Mouse (Mus musculus): Measurements from ENCODE around the gene Upk3b.
"Not testable (repeated sequence)": the region's sequence is repeated elsewhere in the genome, so short reads cannot be mapped to it uniquely, and the experiment has no call there.

Upk3b gene

DNA sequence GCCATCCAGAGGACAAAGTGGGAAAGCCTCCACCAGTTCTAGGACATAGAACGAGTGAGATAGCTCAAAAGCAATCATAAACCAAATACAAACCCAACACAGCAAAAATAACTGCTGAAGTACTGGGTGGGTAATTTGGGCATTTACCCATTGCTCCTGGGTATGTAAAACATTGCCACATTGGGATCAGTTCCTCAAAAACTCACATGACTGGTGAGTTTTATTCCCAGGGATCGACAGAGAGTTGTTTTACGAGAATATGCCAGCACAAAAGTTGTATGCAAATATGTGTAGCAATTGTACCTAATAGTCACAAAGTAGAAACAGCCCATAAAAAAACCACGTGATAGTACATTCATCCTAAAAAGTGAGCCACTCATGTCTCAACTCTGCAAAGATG is 3.4 kb upstream of the Upk3b start:
- no peak for DNase-seq (ENCODE audit: low read depth, low spot score)

DNA sequence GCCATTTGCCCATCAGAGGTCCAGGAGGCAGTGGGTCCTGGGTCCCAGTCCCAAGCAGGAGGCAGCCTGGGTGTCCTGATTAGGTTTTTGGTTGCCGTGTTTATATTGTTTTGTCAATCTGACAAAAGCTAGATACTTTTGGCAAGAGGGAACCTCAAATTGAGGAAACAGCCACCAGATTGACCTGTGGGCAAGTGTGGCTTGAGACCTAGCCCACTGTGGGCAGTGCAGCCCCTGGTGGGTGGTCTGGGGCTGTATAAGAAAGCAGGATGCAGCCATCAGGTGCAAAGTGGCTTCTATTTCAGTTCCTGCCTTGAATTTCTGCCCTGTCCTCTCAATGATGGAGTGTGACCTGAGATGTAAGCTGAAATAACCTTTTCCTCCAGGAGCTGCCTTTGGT is 3.0 kb upstream of the Upk3b start:
- no peak for DNase-seq (ENCODE audit: low read depth, low spot score)

DNA sequence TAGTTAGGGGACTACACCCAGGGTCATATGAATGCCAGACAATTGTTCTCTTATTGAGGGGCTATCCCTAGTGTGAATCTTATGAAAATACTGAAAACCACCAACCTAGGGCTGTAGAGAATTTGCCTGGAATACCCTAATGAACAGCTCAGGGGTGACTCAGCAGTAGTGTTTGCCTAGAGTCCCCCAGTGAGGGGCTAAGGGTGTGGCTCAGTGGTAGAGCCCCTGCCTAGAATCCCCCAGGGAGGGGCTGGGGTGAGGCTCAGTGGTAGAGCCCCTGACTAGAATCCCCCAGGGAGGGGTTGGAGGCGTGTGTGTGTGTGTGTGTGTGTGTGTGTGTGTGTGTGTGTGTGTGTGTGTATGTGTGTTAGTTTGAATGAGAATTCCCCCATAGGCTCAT is 1.6 kb upstream of the Upk3b start:
- no peak for DNase-seq (ENCODE audit: low read depth, low spot score)

DNA sequence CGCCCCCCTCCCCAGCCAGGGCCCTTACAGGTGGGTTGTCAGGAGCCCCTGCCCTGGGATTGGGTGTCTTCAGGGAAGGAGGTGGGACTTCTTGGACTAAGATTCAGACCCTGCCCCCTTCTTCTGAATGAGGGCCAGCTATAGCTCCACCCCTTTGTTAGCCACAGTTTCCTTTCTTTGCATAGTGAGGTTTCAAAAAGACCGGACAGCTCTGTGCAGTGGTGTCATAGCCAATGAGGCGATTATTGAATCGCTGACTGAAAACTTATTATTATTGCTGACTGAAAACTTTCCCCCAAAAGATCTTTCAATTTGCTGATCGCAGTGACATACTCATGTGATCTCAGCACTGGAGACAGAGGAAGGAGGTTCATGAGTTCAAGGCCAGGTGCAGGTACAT is 1.9 kb downstream of the Upk3b start:
- no peak for DNase-seq (ENCODE audit: low read depth, low spot score)

DNA sequence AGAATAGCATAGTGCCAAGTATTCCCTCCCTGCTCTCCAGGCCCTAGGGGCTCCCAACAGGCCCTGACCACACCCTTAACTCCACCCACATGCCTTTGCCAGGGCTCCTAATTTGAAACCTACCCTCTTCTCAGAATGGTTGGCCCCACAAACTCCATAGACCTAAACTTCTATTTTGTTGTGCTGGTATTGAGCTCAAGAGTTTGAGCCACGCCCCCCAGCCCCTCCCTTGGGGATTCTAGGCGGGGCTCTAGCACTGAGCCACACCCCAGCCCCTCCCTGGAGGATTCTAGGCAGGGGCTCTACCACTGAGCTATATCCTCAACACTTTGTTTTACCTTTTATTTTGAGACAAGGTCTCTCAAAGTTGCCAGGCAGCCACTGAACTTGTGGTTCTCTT is 3.0 kb downstream of the Upk3b start:
- no peak for DNase-seq (ENCODE audit: low read depth, low spot score)

DNA sequence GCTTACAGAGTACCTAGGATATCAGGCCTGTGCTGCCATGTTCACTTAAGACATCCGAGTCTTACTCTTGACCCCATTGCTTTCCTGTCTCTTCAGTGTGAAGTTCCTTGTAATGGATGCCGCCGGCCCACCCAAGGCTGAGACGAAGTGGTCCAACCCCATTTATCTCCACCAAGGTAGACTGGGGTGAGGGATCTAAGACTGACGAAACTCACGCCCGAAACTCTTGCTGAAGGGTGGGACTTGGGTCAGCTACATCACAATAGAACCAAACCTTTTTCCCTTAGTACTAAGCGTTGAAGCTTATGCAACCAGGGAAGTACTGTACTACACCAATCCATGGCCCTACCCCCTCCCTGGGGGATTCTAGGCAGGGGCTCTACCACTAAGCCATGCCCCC is 3.4 kb downstream of the Upk3b start:
- DNase-seq (ENCODE audit: low read depth, low spot score) = no peak

DNA sequence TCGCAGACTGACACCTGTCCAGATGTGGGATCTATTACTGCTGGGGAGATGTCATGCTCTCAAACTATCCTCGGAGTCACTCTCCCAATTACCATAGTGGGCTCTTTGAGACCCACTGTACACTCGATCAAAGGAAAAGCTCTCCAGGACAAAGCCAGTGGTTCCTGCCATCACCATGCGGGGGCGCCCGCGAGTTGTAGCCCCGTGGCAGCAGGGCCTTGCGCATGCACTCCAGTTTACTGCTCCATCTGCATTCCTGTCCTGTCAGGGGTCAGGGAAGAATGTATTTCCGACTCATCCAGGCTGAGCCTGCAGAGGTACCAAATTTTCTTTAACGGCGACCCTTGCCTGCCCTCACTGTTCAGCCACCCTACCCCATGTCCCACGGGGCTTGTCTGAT is 6.6 kb downstream of the Upk3b start:
- no peak for DNase-seq (ENCODE audit: low read depth, low spot score)

DNA sequence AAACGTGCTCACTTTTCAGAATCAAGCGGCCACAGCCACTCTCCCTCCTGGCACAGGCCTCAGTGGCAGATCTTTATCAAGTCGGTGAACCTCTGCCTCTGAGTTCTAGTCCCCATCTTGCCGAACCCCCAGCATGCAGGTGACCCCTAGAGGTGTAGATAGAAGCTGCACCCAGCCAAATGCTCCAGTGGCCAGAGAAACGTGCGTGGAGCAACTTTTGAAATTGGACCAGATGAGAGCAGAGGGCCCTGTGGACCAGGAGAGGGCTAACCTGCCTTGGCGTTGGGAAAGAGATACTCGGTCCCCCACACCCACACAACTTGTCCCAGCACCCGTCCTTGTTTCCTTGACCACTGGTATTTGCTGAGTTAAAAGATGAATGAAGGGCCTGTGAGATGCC is 7.1 kb downstream of the Upk3b start:
- no peak for DNase-seq (ENCODE audit: low read depth, low spot score)

DNA sequence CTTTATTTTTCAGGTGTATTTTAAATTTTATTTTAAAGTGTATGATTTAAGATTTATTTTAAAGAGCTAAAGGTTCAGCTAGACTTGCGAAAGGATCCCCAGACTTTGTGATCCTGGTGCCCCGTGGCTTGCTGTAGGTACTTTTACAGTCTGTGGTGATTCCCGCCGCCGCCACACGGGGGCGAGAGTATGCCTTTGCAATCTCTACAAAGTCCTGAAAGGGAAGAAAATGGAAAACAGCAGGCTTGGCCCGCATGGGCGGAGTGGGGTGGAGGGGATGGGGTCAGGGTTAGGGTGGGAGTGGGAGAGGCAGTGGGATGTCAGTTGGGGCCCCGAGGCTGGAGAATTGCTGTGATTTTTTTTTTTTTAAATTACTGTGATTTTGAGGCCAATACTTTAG is 7.7 kb downstream of the Upk3b start:
- no peak for DNase-seq (ENCODE audit: low read depth, low spot score)

DNA sequence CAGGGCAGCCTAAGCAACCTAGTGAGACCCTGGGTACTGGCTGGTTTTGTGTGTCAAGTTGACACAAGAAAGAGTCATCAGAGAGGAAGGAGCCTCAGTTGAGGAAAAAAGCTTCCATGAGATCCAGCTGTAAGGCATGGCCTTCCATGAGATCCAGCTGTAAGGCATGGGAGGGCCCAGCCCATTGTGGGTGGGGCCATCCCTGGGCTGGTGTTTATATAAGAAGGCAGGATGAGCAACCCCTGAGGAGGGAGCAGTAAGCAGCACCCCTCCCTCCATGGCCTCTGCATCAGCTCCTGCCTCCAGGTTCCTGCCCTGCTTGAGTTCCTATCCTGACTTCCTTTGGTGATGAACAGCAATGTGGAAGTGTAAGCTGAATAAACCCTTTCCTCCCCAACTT is 10.2 kb downstream of the Upk3b start:
- not testable (repeated sequence) for DNase-seq (ENCODE audit: low read depth, low spot score)

DNA sequence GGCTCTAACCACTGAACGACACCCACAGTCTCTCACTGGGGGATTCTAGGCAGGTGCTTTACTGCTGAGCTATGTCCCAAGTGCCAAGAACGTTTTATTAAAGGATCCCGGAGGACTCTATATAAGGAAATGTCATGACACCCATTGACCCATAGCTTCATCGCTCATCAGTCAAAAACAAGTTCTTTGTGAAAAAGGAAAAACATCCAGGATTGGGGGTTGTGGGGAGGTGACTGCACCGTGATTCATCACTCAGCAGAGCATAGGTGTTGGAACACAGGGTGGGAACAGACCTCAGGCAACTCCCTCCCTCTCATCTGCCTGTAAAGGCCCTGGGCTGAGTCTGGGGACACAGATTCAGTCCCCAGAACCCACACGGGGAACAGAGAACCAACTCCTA is 11.6 kb downstream of the Upk3b start:
- DNase-seq (ENCODE audit: low read depth, low spot score) = no peak

DNA sequence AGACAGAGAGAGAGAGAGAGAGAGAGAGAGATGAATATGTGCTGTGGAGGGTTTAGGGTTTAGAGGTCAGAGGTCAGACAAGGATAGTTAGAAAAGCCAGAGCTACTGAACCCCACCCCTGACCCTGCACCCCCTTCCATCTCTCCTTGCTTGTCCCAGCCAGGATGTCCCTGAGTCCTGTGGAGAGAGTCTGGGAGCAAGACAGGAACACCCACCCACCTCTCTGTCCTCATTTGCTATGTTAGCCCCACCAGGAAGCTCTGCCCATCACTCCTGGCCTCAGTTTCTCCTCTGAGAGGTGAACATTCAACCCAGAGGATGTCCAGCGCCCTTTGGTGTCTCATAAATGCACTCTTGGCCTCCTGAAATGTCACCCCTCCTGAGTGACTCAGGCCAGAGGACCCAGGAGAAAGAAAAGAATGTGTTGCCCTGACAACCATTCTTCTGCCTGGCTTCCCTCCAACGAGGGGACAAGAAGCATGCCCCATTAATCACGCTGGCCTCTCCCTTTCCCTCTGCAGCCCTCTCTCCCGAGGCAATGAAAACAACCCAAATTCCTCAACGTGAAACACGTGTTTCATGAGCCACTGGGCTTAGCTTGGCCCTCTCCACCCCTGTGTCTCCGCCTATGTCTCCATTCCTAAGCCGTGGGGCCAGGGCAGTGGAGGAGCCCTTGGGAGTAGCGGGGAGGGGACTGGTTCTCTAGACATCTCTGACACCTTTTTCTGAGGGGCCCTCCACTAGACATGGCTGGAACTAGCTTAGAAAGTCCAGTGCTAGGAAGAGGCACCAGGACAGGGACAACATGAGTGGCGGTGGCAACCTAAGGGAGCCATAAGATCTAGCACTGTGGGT is 13.2 kb downstream of the Upk3b start:
- DNase-seq (ENCODE audit: low read depth, low spot score) = no peak

DNA sequence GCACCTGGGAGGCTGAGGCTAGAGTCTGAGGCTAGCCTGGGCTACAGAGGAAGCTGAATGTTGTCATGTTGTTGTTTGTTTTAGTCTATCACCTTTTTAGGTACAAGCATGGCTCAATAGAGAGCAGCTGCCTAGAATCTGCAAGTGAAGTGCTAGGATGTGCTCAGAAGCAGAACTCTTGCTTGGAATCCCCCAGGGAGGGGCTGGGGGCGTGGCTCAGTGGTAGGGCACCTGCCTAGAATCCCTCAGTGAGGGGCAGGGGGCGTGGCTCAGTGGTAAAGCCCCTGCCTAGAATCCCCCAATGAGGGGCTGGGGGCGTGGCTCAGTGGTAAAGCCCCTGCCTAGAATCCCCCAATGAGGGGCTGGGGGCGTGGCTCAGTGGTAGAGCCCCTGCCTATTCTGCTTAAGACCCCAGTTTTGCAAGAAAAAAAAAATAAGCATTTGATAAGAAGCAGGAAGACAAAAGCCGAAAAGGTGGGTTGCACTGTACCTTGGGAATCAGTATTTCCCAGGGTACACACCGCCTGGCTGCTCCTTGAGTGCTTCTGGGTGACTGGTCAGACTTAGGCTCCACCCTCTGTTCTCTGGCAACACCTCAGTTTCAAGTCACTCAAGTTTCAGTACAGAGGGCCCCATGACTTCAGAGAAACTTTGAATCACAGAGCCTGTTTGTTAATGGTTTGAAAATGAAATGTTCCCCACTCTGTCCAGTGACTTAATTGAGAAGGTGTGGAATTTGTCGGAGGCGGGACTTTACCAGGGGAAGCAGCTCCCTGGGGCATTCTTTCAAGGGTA is 14.8 kb downstream of the Upk3b start:
- DNase-seq (ENCODE audit: low read depth, low spot score) = no peak

DNA sequence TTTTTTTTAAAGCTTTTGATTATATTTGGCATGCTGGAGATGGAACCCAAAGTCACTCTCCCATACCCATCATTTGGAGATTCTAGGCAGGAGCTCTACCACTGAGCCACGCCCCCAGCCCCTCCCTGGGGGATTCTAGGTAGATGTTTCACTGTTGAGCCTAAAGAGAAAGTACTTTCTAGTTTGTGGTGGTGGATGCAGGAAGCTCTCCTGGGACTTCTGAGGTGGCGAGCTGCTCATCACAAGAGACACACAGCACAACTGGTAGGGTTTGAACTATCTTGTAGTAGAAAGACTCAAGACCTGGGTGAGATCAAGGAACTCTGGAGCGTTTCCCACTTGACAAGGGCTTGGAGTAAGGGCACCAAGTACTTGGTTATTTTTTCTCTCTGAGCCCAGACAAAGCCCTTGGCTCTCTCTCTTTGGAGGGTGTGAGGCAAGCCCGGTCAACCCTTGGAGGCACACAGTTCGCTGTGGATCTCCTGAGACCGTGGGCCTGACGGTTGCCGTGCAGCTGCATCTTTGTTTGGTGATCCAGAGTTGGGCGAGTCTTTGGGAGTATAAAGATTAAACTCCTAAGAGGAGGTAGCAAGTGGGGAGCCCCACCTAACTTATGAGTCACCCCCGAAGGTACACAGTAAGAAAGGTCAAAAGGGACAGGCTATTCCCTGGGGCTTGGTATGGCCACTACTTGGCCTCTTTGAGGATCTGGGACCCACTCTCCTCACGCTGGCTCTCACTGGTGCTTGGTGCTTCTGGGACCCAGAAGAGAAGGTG is 16.2 kb downstream of the Upk3b start, which contains the start of gene Upk3bl:
TSS of gene Upk3bl (plus strand) at position 192 of the 777 bp plus-strand sequence.
- no peak for DNase-seq (ENCODE audit: low read depth, low spot score)

DNA sequence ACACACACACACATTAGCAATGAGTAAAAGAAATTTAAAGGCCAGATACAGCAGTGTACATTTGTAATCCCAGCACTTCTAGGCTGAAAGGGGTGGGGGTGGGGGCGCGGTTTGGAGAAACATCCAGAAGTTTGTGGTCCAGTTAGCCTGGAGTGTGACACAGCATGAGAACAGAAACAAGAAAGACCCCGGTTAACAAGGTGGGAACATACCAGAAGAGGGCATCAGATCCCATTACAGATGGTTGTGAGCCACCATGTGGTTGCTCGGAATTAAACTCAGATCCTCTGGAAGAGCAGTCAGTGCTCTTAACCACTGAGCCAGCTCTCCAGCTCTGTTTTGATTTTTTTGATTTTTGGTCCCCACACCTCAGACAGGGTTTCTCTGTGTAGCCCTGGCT is 17.8 kb downstream of the Upk3b start:
- no peak for DNase-seq (ENCODE audit: low read depth, low spot score)

DNA sequence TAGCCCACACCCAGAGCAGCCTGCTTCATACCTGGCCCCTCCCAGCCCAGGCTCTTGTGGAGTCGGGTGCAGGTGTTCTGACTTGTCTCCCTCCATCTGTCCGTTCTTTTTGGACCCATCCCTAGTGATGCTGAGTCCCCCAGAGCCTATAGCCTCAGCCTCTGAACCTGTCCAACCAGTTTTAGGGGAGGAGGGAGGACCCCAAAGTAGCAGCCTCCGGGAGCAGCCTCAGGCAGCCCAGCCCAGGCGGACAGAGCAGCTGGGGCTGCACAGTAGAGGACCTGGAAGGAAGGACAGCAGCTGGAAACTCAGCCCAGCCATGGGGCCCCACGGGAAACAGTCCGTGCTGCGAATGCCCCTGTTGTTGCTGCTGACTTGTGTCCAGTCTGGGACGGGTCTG is 18.8 kb downstream of the Upk3b start:
- DNase-seq (ENCODE audit: low read depth, low spot score) = no peak

DNA sequence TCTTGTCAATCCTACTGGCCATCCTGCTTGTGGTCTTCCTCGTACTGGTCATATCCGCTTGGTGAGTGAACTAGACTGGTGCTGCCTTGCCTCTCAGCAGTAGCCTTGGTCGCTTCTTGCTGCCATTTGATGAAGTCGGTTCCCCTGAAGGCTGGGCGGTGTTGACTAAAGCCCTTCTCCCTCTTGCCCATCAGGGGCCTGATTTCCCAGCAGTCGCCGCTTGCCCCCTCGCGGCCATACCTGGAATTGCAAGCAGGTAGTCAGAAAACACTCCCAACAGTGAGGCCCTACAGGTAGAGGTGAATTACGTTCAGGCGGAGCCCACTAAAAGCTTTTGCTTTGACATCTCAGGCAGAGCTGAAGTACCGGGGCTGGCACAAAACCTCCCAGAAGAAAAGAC is 23.3 kb downstream of the Upk3b start:
- DNase-seq (ENCODE audit: low read depth, low spot score) = no peak

DNA sequence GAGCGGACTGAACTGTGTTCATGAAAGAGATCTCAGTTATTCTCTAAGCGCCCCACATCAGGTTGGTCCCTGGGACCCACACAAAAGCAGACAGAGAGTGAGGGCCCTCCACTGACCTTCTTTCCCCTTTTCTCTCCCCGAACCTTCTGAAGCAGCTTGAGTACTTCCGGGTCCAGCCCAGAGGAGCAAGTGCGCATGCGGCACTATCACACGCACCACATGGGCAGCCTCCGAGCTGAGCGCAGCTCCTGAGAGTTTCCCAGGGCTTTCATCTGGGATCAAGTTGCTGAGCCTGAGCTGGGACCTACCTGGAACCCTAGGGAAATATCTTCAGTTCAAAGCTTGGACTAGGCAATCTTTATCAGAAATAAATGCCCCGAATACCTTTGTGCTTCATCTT is 25.6 kb downstream of the Upk3b start:
- no peak for DNase-seq (ENCODE audit: low read depth, low spot score)

DNA sequence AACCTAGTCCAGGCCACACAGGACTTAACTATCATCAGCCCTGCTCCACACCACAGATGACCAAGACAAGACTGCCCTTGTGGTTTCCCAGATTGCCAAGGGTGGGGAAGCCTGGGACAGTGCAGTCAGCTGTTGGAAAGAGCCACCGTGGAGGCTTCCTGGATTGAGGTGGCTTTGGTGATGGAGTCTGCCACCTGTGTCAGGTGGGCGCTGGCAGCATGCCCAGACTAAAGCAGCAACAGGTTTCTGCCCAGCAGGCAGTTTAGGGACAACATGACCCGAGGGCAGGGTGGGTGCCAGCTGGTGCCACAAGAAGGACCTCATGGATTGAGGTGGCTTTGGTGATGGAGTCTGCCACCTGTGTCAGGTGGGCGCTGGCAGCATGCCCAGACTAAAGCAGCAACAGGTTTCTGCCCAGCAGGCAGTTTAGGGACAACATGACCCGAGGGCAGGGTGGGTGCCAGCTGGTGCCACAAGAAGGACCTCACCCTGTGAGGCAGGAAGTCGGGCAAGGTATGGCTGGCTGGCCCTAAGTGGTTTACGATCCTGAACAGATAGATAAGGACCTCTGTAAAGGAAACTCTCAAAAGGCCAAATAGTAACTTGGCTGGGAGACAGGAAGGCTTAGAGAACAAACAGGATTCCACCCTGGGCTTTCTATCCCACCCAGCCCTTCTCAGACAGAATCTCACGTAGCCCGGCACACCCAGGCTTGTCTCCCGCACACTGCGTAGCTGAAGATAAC is 28.3 kb downstream of the Upk3b start:
- DNase-seq (ENCODE audit: low read depth, low spot score) = not testable (repeated sequence)

DNA sequence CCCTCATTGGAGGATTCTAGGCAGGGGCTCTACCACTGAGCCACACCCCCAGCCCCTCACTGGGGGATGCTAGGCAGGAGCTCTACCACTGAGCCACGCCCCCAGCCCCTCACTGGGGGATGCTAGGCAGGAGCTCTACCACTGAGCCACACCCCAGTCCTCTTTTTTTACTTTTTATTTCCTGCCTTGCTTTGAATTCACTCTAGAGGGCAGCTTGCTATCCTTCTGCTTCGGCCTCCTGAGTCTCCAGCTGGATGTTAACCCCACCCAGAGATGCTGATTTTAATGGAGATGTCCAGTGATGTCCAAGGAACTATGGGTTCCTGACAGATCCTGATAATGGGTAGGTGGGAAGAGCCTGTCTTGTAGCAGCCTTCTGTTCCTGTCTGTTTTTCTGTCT is 31.1 kb downstream of the Upk3b start:
- no peak for DNase-seq (ENCODE audit: low read depth, low spot score)

DNA sequence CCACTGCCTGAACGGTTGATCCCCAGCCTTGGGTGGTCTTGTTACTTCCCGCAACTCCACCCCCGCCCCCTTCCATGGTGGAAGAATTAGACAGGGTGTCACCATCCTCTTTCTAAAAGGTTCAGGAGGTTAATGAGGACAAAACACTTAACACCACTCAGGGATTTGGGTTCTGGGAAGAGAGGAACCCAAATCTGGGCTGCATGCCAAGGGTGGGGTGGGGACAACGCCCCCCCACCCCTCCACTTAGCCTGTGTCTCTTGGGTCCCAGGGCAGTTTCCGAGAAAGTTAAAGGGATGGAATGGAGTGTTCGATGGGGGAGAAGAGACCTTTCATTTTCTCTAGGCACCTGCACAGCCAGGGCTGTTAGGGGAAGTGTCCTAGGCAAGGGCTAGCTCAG is 34.8 kb downstream of the Upk3b start:
- no peak for DNase-seq (ENCODE audit: low read depth, low spot score)

DNA sequence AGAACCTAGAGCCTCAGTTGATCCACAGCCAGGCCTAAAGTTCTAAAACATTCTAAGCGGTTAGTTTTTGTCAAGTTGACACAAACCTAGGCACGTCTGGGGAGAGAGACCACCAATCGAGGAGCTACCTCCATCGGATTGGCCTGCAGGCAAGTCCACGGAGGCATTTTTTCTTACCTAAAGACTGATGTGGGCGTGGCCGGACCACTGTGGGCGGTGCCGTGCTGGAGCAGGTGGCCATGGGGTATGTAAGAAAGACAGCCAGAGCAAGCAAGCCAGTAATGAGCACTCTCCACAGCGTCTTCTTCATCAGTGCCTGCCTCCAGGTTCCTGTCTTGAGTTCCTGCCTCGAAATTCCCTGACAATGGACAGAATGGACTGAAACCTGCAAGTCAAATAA is 35.2 kb downstream of the Upk3b start:
- no peak for DNase-seq (ENCODE audit: low read depth, low spot score)

All from telencephalon, adult 2 months (tissue).